Mouse (Mus musculus): ENCODE measurements around the gene Slc1a3. TPM values are rescaled to one million over a fixed set of nuclear protein-coding genes. Genes with fewer than 3 reads are reported as not detected.

Slc1a3 gene
- total RNA-seq, 2 experiments from 2014 or later, result 419 to 424 TPM

DNA sequence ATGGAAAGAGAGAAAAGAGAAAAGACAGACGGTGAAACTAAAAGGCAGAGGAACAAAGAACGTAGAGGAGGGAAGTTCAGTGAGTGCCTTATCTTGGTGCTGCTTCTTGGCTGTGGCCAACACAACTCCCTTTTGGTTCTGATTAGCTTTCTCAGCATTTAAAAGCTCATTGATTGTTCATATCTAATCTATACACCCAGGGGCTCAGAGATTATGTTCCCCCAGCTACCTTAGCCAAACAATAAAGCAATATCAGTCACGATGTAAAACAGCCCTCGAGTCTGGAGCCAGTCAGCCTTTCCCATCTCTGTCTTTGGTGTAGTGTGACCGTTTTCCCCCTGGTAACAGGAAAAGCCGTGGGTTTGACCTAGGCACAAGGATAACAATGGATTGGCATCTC, 48.7 kb downstream of the Slc1a3 start:
- DNase-seq (ENCODE audit: extremely low spot score in 1 of 2, low spot score in 1 of 2), result no peak

- DNase-seq (ENCODE audit: extremely low spot score in 1 of 2, low spot score in 1 of 2), result no peak
Observed at GRCm38 (mm10) chr15:8659977-8660376, 50.6 kb downstream of the Slc1a3 start.

DNA sequence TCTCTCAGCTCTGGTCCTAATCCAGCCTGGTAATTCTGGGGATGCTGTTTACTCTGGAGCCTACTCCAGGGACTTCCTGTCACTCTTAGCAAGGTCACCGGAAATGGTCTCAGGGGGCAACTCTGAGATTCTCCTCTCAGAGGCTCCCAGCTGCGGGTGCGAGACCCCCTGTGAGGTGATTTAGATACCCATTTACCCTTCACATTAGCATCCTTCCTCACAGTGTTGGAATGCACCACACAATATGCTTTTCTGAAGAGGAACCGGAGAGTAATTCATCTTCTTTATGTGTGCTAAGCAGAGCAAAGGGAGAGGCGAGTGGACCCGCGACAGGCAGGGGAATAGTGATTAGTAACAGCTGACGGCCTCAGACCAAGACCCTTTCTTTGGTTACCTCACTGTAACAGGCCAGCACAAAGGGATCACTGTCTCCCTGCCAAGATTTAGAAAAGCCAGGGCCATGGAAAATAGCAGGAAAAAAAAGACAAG, 51.0 kb downstream of the Slc1a3 start:
- no peak for DNase-seq (ENCODE audit: extremely low spot score in 1 of 2, low spot score in 1 of 2)

DNA sequence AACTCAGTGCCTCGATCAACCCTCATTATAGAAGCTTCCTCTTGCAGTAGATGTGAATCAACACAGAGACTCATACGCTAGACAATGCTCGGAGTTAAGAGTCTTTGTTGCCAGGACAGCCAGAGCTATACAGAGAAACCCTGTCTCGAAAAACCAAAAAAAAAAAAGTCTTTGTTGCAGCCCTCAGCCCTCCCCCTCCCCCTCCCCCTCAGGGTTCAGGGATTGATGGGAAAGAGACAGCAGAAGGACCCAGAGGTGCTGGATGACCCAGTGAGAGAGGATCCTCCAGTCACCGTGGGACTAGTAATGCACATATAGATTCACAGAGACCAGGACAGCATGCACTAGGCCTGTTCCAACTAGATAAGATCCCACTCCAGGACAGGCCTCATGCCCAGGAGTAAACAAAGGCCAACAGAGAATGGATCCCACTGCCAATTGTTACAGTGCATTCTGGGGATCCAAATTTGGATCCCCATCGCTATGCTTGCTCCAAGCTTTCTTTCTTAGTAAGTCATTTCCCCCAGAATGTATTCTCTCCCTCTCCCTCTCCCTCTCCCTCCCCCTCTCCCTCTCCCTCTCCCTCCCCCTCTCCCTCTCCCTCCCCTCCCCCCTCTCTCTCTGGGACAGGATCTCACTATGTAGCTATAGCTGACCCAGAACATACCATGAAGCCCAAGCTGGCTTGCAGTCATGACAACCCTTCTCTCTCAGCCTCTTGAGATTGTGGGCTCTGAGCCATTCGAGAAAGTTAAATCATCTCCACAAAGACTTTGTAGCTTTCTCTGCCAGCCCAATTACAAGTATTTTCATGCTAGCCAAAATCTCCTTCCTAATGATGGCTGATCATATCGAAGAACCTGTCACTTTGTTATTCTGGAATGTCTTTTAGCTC, 52.2 kb downstream of the Slc1a3 start:
- DNase-seq (ENCODE audit: extremely low spot score in 1 of 2, low spot score in 1 of 2), result no peak

- no peak for DNase-seq (ENCODE audit: extremely low spot score in 1 of 2, low spot score in 1 of 2)
Observed at GRCm38 (mm10) chr15:8655251-8655650, 55.3 kb downstream of the Slc1a3 start.

GRCm38 (mm10) chr15:8652637-8653036, 57.9 kb downstream of the Slc1a3 start:
- no peak for DNase-seq (ENCODE audit: extremely low spot score in 1 of 2, low spot score in 1 of 2)

DNA sequence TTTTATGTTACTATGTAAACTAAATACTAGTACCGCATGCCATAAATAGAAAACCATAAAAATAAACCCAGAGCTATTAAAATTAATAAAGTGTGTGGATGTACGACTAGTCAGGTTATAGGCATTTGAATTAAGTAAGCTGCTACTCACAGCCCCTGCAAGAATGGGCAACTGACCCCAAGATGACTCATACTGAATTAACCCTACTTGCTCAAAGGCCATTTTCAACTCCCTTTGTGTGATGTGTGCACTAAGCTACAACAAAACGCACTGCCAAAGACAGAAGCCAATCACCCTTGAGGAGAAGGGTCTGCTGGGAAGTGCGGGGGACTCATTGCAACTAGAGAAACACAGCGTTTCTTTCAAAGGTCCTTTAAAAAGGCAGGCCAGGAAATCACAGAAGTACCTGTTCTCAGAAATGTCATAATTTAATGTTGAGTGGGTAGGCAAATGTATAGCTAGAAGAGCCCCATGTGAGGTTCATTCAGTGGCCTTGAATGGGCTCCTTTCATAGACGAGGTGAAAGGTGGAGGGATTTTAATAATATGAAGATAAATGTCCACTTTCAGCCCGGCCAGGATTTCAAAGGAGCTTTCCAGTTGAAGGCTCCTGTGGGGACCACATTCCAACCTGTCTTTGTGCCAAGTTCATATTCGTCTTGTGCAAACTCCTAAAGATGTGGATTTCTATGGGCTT, 66.4 kb downstream of the Slc1a3 start:
- DNase-seq (ENCODE audit: extremely low spot score in 1 of 2, low spot score in 1 of 2), result no peak

DNA sequence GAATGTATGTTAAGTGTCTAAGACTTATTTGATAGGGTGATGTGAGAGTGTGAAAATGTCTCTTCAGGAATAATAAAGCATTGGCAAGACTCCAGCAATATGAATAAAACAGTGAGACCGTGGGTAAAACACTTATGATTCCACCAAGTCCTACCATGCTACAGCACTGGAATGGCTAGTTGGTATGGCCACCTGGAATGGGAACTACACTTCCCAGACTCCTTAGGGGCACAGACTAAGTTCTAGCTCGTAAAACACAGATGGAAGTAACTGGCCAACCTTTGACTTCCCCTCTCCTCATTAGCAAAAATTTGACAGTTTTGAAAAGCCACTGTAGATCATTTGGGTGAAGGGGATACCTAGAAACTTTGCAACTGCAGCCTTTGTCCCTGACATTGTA, 70.7 kb downstream of the Slc1a3 start:
- DNase-seq (ENCODE audit: extremely low spot score in 1 of 2, low spot score in 1 of 2), result no peak

DNA sequence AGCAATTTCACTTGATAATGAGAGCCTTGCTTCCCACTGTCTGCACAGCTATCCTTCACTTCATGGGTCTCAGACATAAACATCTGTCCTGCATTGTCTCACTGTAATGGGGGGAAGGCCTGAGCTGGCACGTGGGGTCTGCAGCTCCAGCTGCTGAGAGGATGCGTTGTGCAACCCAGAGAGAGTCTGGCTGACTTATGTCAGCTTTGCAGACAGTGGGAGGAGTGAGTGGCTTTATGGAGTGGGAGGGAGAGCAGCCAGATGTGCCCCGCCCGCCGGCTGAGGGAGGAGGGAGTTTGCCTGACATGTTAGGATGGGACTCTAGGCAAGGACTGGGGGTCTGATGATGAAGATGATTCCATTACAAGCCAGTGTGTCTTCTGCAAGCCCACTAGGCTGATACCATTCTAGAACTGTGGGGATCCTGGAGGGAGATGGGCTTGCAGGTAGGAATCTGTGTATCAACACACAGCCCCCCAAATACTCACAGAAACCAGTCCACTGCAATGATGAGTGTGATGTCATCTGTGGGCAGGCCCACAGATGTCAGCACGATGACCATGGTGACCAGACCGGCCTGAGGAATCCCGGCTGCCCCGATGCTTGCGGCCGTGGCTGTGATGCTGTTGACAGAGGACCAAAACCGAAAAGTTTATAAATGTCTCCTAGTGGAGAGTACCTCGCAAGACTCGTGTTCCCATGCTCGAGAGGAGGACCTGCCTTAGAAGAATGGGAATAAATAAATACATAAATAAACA, 71.8 kb downstream of the Slc1a3 start:
- DNase-seq (ENCODE audit: extremely low spot score in 1 of 2, low spot score in 1 of 2), result no peak

DNA sequence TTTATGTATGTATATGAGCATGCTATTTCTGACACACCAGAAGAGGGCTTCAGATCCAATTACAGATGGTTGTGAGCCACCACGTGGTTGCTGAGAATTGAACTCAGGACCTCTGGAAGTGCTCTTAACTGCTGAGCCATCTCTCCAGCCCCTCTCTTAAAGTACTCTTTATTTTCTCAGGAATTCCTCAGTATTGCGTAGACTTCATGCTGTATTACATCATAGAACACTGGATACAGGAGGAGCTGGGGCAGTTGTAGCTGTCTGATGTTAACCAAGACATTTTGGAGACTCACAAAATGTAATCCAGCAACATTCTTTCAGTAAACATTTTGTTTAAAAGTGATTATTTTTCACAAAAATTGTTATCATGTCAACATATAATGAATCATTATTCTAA, 73.3 kb downstream of the Slc1a3 start:
- DNase-seq (ENCODE audit: extremely low spot score in 1 of 2, low spot score in 1 of 2), result no peak

GRCm38 (mm10) chr15:8635974-8636373, 74.6 kb downstream of the Slc1a3 start:
- no peak for DNase-seq (ENCODE audit: extremely low spot score in 1 of 2, low spot score in 1 of 2)

GRCm38 (mm10) chr15:8634807-8635206, 75.8 kb downstream of the Slc1a3 start:
- no peak for DNase-seq (ENCODE audit: extremely low spot score in 1 of 2, low spot score in 1 of 2)

DNA sequence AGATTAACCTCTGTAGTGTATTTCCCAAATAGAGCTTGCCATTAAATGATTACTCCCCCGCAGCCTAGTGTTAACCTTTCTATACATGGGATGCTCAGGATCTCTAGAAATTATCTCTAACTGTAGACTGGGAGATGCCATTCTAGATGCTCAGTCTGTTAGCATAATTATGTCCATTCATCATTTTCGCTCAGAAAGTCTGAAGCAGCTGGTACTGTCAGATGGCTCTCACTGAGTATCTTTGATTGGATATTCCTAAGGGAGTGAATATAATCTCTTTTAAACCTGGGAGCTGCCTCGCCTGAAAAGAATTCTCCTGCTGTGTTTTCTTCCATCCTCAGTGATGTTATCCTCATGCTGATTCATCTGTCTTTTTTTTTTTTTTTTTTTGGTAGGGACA, 76.2 kb downstream of the Slc1a3 start:
- no peak for DNase-seq (ENCODE audit: extremely low spot score in 1 of 2, low spot score in 1 of 2)

- peak in 1 of 2 experiments; percentile 69 for DNase-seq (ENCODE audit: extremely low spot score in 1 of 2, low spot score in 1 of 2)
Observed at GRCm38 (mm10) chr15:8633375-8633774, 77.2 kb downstream of the Slc1a3 start.

DNA sequence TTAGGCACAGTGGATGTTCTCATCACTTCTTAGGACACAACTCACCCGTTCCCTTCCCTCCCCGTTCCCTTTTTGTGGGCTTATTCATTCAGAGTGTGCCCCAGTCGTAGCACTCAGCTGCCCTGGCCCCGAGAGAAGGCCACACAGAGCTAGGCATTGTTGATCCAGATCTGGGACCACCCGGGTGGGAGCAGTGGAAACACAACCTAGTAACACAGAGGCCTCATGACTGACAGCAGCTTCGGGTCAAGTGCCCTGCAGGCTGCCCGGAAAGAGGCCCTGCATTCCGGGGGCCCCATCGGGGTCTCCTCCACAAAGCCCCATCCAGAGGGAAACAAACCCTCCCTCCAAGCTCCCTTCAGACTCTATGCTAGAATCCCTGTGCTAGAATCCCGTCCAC, 78.2 kb downstream of the Slc1a3 start:
- no peak for DNase-seq (ENCODE audit: extremely low spot score in 1 of 2, low spot score in 1 of 2)

GRCm38 (mm10) chr15:8629317-8629831, 81.2 kb downstream of the Slc1a3 start:
- peak; percentile 66 to 79 for DNase-seq (ENCODE audit: extremely low spot score in 1 of 2, low spot score in 1 of 2)

- no peak for DNase-seq (ENCODE audit: extremely low spot score in 1 of 2, low spot score in 1 of 2)
Observed at GRCm38 (mm10) chr15:8628150-8628549, 82.4 kb downstream of the Slc1a3 start.

GRCm38 (mm10) chr15:8627097-8627537, 83.4 kb downstream of the Slc1a3 start:
- DNase-seq (ENCODE audit: extremely low spot score in 1 of 2, low spot score in 1 of 2), result peak; percentile 59 to 75

DNA sequence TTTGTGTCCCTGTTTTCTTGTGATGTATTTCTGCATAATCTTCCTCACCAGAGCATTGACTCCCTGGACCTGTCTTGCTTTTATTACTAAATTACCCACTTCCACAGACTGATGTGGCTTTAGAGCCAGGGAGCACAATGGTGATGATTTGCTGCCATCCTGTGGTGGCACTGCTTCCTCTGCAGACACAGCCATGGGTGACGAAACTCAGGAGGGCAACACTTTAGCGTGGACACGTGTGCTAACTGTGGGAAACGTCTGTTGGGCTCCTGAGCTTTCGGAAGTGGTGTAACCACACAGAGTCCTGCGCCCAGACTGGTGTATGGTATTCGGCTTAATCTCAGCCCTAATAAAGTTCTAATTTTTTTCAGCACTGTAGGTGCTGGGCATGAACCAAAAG, 85.2 kb downstream of the Slc1a3 start:
- peak in 1 of 2 experiments; percentile 54 for DNase-seq (ENCODE audit: extremely low spot score in 1 of 2, low spot score in 1 of 2)

- no peak for DNase-seq (ENCODE audit: extremely low spot score in 1 of 2, low spot score in 1 of 2)
Observed at GRCm38 (mm10) chr15:8623879-8624278, 86.7 kb downstream of the Slc1a3 start.
